In the genomic region with DNA sequence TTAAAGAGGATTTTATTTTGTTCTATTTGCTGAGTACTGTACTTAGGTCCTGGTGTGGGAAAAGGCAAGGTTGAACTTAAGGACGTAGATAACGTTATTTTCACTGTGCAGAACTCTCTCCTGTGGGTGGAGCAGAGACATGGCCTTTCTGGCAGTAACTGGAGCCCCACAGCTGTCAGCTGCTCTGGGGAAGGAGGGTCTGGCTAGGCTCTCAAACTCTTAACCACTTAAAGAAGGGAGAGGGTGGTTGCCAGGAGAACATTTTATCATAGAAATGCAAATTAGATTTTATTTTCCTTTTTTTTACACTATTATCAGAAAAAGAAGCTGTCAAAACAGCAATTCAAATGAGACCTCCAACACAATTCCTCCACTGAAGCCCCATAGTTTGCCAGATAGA, we compare ENCODE assay signal across 14 mouse cellular contexts. TPM values are rescaled to one million over a fixed set of nuclear protein-coding genes. Genes with fewer than 3 reads are reported as not detected.
DNase-seq lines count a peak whose midpoint lies in the region; ATAC-seq lines count a peak whose summit lies in the region.
"Had no signal": no experiment of that assay in that cellular context is flagged by ENCODE, and none has a peak within 500 bp of the region (broad histone marks: within the 10 kb centered on the region; RNA-seq: fewer than 3 reads in every experiment).

No protein-coding gene starts in this region.

- H3K4me3 ChIP-seq in forebrain, embryonic 13.5 days: no peak overlapping the region
- H3K4me3 ChIP-seq in forebrain, embryonic 12.5 days (replicated peaks): no peak overlapping the region
- H3K4me3 ChIP-seq in liver, embryonic 13.5 days (replicated peaks): no peak overlapping the region
- H3K4me3 ChIP-seq: hindbrain, embryonic 13.5 days; layer of hippocampus, adult 2 months; neural tube, embryonic 15.5 days had no signal

- H3K4me1 ChIP-seq in forebrain, embryonic 13.5 days: peaks cover 14% of the 10 kb centered on the region
- peaks cover 10% of the 10 kb centered on the region for H3K4me1 ChIP-seq in forebrain, embryonic 12.5 days
- peaks cover 23% of the 10 kb centered on the region for H3K4me1 ChIP-seq in liver, embryonic 13.5 days (replicated peaks)

- no peak for DNase-seq in liver, embryonic 13.5 days
- no peak for DNase-seq in liver
- peak; percentile 51 for DNase-seq in gastrocnemius, postnatal 25 days
- DNase-seq in spleen, postnatal 10 days (ENCODE audit: low spot score in 2 of 2): no peak
- DNase-seq in thymus, postnatal 14 days: no peak
- DNase-seq: embryo, embryonic 11 days; right cerebral cortex, postnatal 14 days had no signal

- 0 out of 2 replicates have a peak overlapping the region, but pooled peaks have one; percentile 3 for H3K27ac ChIP-seq in forebrain, embryonic 13.5 days
- no peak overlapping the region for H3K27ac ChIP-seq in forebrain, embryonic 12.5 days
- no peak overlapping the region for H3K27ac ChIP-seq in liver, embryonic 13.5 days
- H3K27ac ChIP-seq: hindbrain, embryonic 13.5 days; layer of hippocampus, adult 2 months; neural tube, embryonic 15.5 days had no signal

- H3K9me3 ChIP-seq in forebrain, embryonic 13.5 days (replicated peaks): no peaks in the 10 kb centered on the region
- no peaks in the 10 kb centered on the region for H3K9me3 ChIP-seq in forebrain, embryonic 12.5 days
- H3K9me3 ChIP-seq in liver, embryonic 13.5 days (replicated peaks): no peaks in the 10 kb centered on the region
- H3K9me3 ChIP-seq: hindbrain, embryonic 13.5 days; neural tube, embryonic 15.5 days had no signal

- peak; percentile 79 for ATAC-seq in forebrain, embryonic 13.5 days
- ATAC-seq in forebrain, embryonic 12.5 days (ENCODE audit: low FRiP score): no peak
- peak; percentile 68 for ATAC-seq in liver, embryonic 13.5 days (ENCODE audit: low read depth)
- peak; percentile 86 for ATAC-seq in megakaryocyte progenitor cell, adult 5-6 weeks (replicated peaks; ENCODE audit: poor library complexity)
- ATAC-seq: midbrain, embryonic 16.5 days had no signal

- 44% methylated on average over 2 of the region's 2 CpGs for WGBS in forebrain, embryonic 13.5 days
- WGBS in forebrain, embryonic 12.5 days: 41% methylated on average over 2 of the region's 2 CpGs
- 5% methylated on average over 2 of the region's 2 CpGs for WGBS in liver, embryonic 13.5 days (ENCODE audit: insufficient replicate concordance)

- no peak overlapping the region for H3K9ac ChIP-seq in forebrain, embryonic 13.5 days
- no peak overlapping the region for H3K9ac ChIP-seq in forebrain, embryonic 12.5 days
- H3K9ac ChIP-seq in liver, embryonic 13.5 days: no peak overlapping the region
- H3K9ac ChIP-seq: hindbrain, embryonic 13.5 days; neural tube, embryonic 15.5 days had no signal

- peaks cover 27% of the 10 kb centered on the region for H3K36me3 ChIP-seq in forebrain, embryonic 13.5 days (ENCODE audit: poor library complexity, severe bottlenecking)
- H3K36me3 ChIP-seq in forebrain, embryonic 12.5 days (replicated peaks): peaks cover 33% of the 10 kb centered on the region
- no peaks in the 10 kb centered on the region for H3K36me3 ChIP-seq in liver, embryonic 13.5 days

- H3K4me2 ChIP-seq in forebrain, embryonic 13.5 days: no peak overlapping the region
- no peak overlapping the region for H3K4me2 ChIP-seq in forebrain, embryonic 12.5 days
- no peak overlapping the region for H3K4me2 ChIP-seq in liver, embryonic 13.5 days
- H3K4me2 ChIP-seq: hindbrain, embryonic 13.5 days; neural tube, embryonic 15.5 days had no signal

- no peaks in the 10 kb centered on the region for H3K27me3 ChIP-seq in forebrain, embryonic 13.5 days
- H3K27me3 ChIP-seq in forebrain, embryonic 12.5 days: no peaks in the 10 kb centered on the region
- no peaks in the 10 kb centered on the region for H3K27me3 ChIP-seq in liver, embryonic 13.5 days
- H3K27me3 ChIP-seq: hindbrain, embryonic 13.5 days; neural tube, embryonic 15.5 days had no signal

RNA-seq across cellular contexts. Expression of a gene that starts 5.5 kb away (rescaled TPM):
- 149 and 167 TPM in 2 replicates for polyA plus RNA-seq in forebrain, embryonic 13.5 days (2015; fragmentation: Nextera tagmentation; extraction: Ambion mirVana)
- 198 and 214 TPM in 2 replicates for polyA plus RNA-seq in forebrain, embryonic 12.5 days (2016; fragmentation: Nextera tagmentation; extraction: Ambion mirVana)
- polyA plus RNA-seq in liver, embryonic 13.5 days (2015; fragmentation: Nextera tagmentation; extraction: Ambion mirVana): 30.9 and 36.6 TPM in 2 replicates
- total RNA-seq in gastrocnemius, postnatal 25 days (2021): 10 to 100 TPM; 26.0 to 29.0 TPM
- 35.9 and 47.0 TPM in 2 replicates for total RNA-seq in megakaryocyte progenitor cell, adult 5-6 weeks (2015)
- total RNA-seq in megakaryocyte progenitor cell, adult 5-6 weeks (2017): 33.8 and 39.9 TPM in 2 replicates
